8 mouse cellular contexts compared by ENCODE assay signal in the genomic region with DNA sequence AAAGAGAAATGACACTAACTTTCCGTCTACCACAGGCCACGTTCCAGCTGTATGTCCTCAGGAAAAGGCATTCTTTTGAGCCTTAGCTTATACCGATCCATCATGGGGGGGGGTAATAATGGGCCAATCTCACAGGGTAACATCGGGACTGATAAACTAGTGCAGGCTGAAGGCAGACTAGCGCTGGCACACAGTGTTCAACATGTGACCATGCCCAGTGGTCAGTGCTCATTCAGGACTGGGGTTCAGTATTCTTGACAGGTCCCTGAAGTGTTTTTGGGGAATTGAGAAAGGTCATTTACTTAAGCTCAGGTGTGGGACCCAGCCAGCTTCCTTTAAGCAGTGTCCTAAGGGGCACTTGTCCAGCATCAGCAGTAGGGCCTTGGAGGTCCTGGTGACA.
"Had no signal": no experiment of that assay in that cellular context is flagged by ENCODE, and none has a peak within 500 bp of the region (broad histone marks: within the 10 kb centered on the region; RNA-seq: fewer than 3 reads in every experiment).

No protein-coding gene starts in this region.

- H3K4me3 ChIP-seq: intestine, embryonic 15.5 days; limb, embryonic 12.5 days; liver, embryonic 13.5 days; megakaryocyte, embryonic 14.5 days had no signal

- H3K27ac ChIP-seq: intestine, embryonic 15.5 days; limb, embryonic 12.5 days; liver, embryonic 13.5 days; macrophage had no signal

- H3K4me1 ChIP-seq: intestine, embryonic 15.5 days; liver, embryonic 13.5 days had no signal

- DNase-seq: liver; liver, embryonic 13.5 days; liver, postnatal 0 days; thymus, postnatal 36 days had no signal
